Mouse (Mus musculus) stomach, postnatal 0 days (tissue): ENCODE results near the gene Zfp975.
"Not testable (repeated sequence)": the region's sequence is repeated elsewhere in the genome, so short reads cannot be mapped to it uniquely, and the experiment has no call there.

ENCODE experiments used
- CTCF ChIP-seq: IDR thresholded peaks from 2 replicates; pipeline ENCODE4 v1.5.1; 2016; ENCODE audit warnings: antibody characterized with exemption, low read depth, mild to moderate bottlenecking, moderate library complexity
- EP300 ChIP-seq: optimal IDR thresholded peaks from 2 replicates; pipeline ENCODE3; 2016; ENCODE audit warnings: antibody characterized with exemption

- TF ChIP-seq CTCF, EP300: not testable (repeated sequence)
These were observed 12.5 kb downstream of the Zfp975 start for GRCm38 (mm10) chr7:42680081-42680480.
